22 mouse cellular contexts compared by ENCODE assay signal in the genomic region with DNA sequence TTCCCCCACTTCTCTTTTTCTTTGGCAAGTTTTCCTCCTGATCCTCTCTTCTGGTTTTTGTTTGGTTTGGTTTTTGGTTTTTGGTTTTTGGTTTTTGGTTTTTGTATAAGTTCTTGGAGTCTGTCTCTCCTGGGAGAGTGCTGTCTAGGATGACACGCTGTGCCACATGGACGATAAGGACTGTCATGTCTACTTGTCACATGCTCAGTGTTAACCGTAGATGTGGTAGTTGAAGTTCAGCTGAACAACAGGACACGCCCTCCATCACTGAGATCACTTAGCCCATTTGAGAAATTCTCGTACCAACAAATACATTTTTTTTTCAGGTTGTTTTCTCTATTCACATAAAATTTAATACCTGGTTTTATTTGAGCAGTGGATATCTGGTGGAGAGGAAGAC. TPM values are rescaled to one million over a fixed set of nuclear protein-coding genes. Genes with fewer than 3 reads are reported as not detected.
A peak's percentile ranks its signal among the peaks of the same experiment; 100 is the strongest.
DNase-seq lines count a peak whose midpoint lies in the region; ATAC-seq and TF ChIP-seq lines count a peak whose summit lies in the region.
"Had no signal": no experiment of that assay in that cellular context is flagged by ENCODE, and none has a peak within 500 bp of the region (broad histone marks: within the 10 kb centered on the region; RNA-seq: fewer than 3 reads in every experiment).

No protein-coding gene starts in this region.

- TF ChIP-seq RAD21 in MEL (IDR thresholded peaks at IDR 0.05; ENCODE audit: low read depth, low read length), result no peak

- H3K4me3 ChIP-seq in MEL (ENCODE audit: control insufficient read depth in 1 of 2, insufficient read depth in 1 of 2, low read depth in 2 of 2, low read length in 2 of 2), result no peak overlapping the region
- H3K4me3 ChIP-seq: embryonic facial prominence, embryonic 13.5 days; embryonic facial prominence, embryonic 15.5 days; erythroblast, embryonic 14.5 days; forebrain, embryonic 10.5 days; forebrain, embryonic 12.5 days had no signal

- no peak overlapping the region; the same call in 1 of the 2 replicates for H3K27ac ChIP-seq in MEL (ENCODE audit: control insufficient read depth, low read depth, low read length)
- H3K27ac ChIP-seq: embryonic facial prominence, embryonic 13.5 days; embryonic facial prominence, embryonic 15.5 days; forebrain, embryonic 10.5 days; forebrain, embryonic 12.5 days had no signal

- no peaks in the 10 kb centered on the region for H3K79me2 ChIP-seq in MEL (ENCODE audit: control insufficient read depth, insufficient read depth, low read length, poor library complexity)

- no peak overlapping the region; the same call in 1 of the 2 replicates for H3K9ac ChIP-seq in MEL (ENCODE audit: control insufficient read depth, low read depth, low read length, poor library complexity, severe bottlenecking)
- H3K9ac ChIP-seq: embryonic facial prominence, embryonic 13.5 days; embryonic facial prominence, embryonic 15.5 days; forebrain, embryonic 12.5 days had no signal

- H3K36me3 ChIP-seq in MEL (ENCODE audit: control insufficient read depth in 1 of 2, insufficient read depth in 2 of 2, low read length in 2 of 2), result no peaks in the 10 kb centered on the region; a peak in 1 of 4 replicates

- no peaks in the 10 kb centered on the region for H3K27me3 ChIP-seq in MEL (ENCODE audit: control insufficient read depth in 1 of 2, insufficient read depth in 2 of 2, low read length in 2 of 2)
- H3K27me3 ChIP-seq: embryonic facial prominence, embryonic 13.5 days; embryonic facial prominence, embryonic 15.5 days; forebrain, embryonic 12.5 days; Patski had no signal

- no peaks in the 10 kb centered on the region for H3K4me1 ChIP-seq in MEL (ENCODE audit: control insufficient read depth in 1 of 2, insufficient read depth in 2 of 2, low read length in 2 of 2)
- H3K4me1 ChIP-seq: embryonic facial prominence, embryonic 15.5 days; forebrain, embryonic 10.5 days had no signal

- H3K9me3 ChIP-seq in MEL (replicated peaks; ENCODE audit: insufficient read depth, low read length), result no peaks in the 10 kb centered on the region
- H3K9me3 ChIP-seq: embryonic facial prominence, embryonic 13.5 days; embryonic facial prominence, embryonic 15.5 days; forebrain, embryonic 10.5 days; forebrain, embryonic 12.5 days had no signal

- TF ChIP-seq CTCF in MEL (IDR thresholded peaks at IDR 0.05 in 2 of 3, conservative IDR thresholded peaks at IDR 0.05 in 1 of 3; ENCODE audit: control insufficient read depth in 1 of 3, insufficient read depth in 1 of 3, low read depth in 2 of 3, low read length in 3 of 3, poor library complexity in 1 of 3, severe bottlenecking in 1 of 3), result no peak

- ATAC-seq in common myeloid progenitor, adult 5-6 weeks (replicated peaks; ENCODE audit: low read depth, poor library complexity, severe bottlenecking), result peak; percentile 63; the same call in 1 of the 2 replicates
- ATAC-seq in megakaryocyte-erythroid progenitor cell, adult 5-6 weeks (replicated peaks; ENCODE audit: low FRiP score, low TSS enrichment, poor library complexity, severe bottlenecking), result peak; percentile 84
- ATAC-seq: activated CD4-positive, CD25-positive, alpha-beta regulatory T cell, adult 4 months; forebrain, embryonic 14.5 days; forebrain, embryonic 16.5 days had no signal

- TF ChIP-seq POLR2A in MEL (IDR thresholded peaks at IDR 0.05; ENCODE audit: control insufficient read depth in 1 of 2, insufficient read depth in 1 of 2, low read depth in 1 of 2, low read length in 2 of 2, poor library complexity in 1 of 2), result no peak

- no peak for TF ChIP-seq EP300 in MEL (IDR thresholded peaks at IDR 0.05; ENCODE audit: low read depth in 1 of 2, low read length in 2 of 2)

- DNase-seq in MEL (ENCODE audit: low read depth, low spot score), result peak; percentile 15
- no peak for DNase-seq in cerebellum, postnatal 36 days
- DNase-seq in adrenal gland, adult 18-20 months (ENCODE audit: low spot score in 2 of 2), result no peak
- DNase-seq: adrenal gland, postnatal 10 days; adrenal gland, postnatal 25 days; cerebellum, adult 11 months; cerebellum, adult 18-20 months; cerebellum, adult 8-10 months; cerebellum, adult 9-11 months; cerebellum, postnatal 14 days; embryo, embryonic 11 days had no signal

TF ChIP-seq in MEL, 35 proteins besides CTCF, POLR2A, EP300 and RAD21:
- TF ChIP-seq GATA1 (IDR thresholded peaks at IDR 0.05; ENCODE audit: low read depth, low read length) (no peak), MXI1 (IDR thresholded peaks at IDR 0.05; ENCODE audit: low read depth, low read length) (peak; percentile 36; the same call in 1 of the 2 replicates), USF1 (IDR thresholded peaks at IDR 0.05; ENCODE audit: low read depth, low read length) (peak; percentile 41; the same call in 1 of the 2 replicates), SIN3A (IDR thresholded peaks at IDR 0.05; ENCODE audit: low read length) (0 out of 2 replicates have a peak, but pooled peaks have one; percentile 21), TCF12 (IDR thresholded peaks at IDR 0.05; ENCODE audit: low read depth, low read length) (no peak), E2F4 (IDR thresholded peaks at IDR 0.05; ENCODE audit: borderline replicate concordance, low read depth, low read length) (no peak), ZC3H11A (IDR thresholded peaks at IDR 0.05; ENCODE audit: low read depth, low read length) (no peak), NELFE (IDR thresholded peaks at IDR 0.05; ENCODE audit: low read depth, low read length) (no peak), MAFK (IDR thresholded peaks at IDR 0.05; ENCODE audit: borderline replicate concordance, low read depth, low read length) (no peak)

RNA-seq across cellular contexts. Expression of a gene that starts 57.2 kb away (rescaled TPM):
- 40.9 and 41.9 TPM in 2 replicates for total RNA-seq in MEL (2012; rRNA removed)
- 10 to 100 TPM in 1 of 2 experiments, not detected in 1; 52.5 TPM for polyA plus RNA-seq in MEL (2012; ENCODE audit: insufficient read depth in 1 of 2, insufficient read length in 2 of 2, low read depth in 1 of 2, low replicate concordance in 2 of 2, missing spikeins in 1 of 2)
- 16.0 and 18.1 TPM in 2 replicates for total RNA-seq in common myeloid progenitor, adult 5-6 weeks (2017)
- 13.1 and 25.7 TPM in 2 replicates for total RNA-seq in megakaryocyte-erythroid progenitor cell, adult 5-6 weeks (2014; fragmentation: Nextera tagmentation)
- 12.1 and 17.2 TPM in 2 replicates for total RNA-seq in megakaryocyte-erythroid progenitor cell, adult 5-6 weeks (2017)
- total RNA-seq in adrenal gland, adult 18-20 months (2021), result 100 to 1,000 TPM in 1 of 2 experiments, 10 to 100 TPM in 1; 90.6 to 183 TPM

RNA-seq across cellular contexts. Expression of a gene that starts 57.4 kb away (rescaled TPM):
- not detected in 2 replicates for total RNA-seq in MEL (2012; rRNA removed)
- polyA plus RNA-seq in MEL (2012; ENCODE audit: insufficient read depth in 1 of 2, insufficient read length in 2 of 2, low read depth in 1 of 2, low replicate concordance in 2 of 2, missing spikeins in 1 of 2), result under 1 TPM in 1 of 2 experiments, not detected in 1; 0.03 TPM
- total RNA-seq in common myeloid progenitor, adult 5-6 weeks (2017), result 0.15 and 1.8 TPM in 2 replicates
- not detected in 2 replicates for total RNA-seq in megakaryocyte-erythroid progenitor cell, adult 5-6 weeks (2014; fragmentation: Nextera tagmentation)
- total RNA-seq in megakaryocyte-erythroid progenitor cell, adult 5-6 weeks (2017), result not detected in 2 replicates
- total RNA-seq in adrenal gland, adult 18-20 months (2021), result 1 to 10 TPM in 1 of 2 experiments, not detected in 1; 2.7 TPM
- polyA plus RNA-seq: activated CD4-positive, CD25-positive, alpha-beta regulatory T cell, adult 4 months; erythroblast, embryonic 14.5 days had no signal
